Mouse (Mus musculus) limb, embryonic 14.5 days (tissue): ENCODE measurements around the gene Foxr1. TPM values are rescaled to one million over a fixed set of nuclear protein-coding genes. Genes with fewer than 3 reads are reported as not detected.

Experiments
- ATAC-seq: fragments of 200-750 bp; cut with Nextera tagmentation; 2 replicates; pipeline ENCODE4 v1.8.0; 2017; ENCODE audit warnings: low read depth, moderate number of reproducible peaks, moderate TSS enrichment; ENCODE audit not compliant: low FRiP score
- DNase-seq: peaks from one replicate; pipeline ENCODE4 v3.0.0-alpha.2; 2015; ENCODE audit warnings: low spot score
- H3K27ac ChIP-seq: fragments of 300-500 bp; sonication (generic); replicated peaks from 2 replicates; pipeline ENCODE4 v1.5.1; 2014; ENCODE audit warnings: low read depth, mild to moderate bottlenecking, low read length, moderate library complexity, mixed read lengths
- H3K27me3 ChIP-seq: fragments of 300-500 bp; sonication (generic); 2 replicates; pipeline ENCODE4 v1.6.1; 2014; ENCODE audit warnings: low read length, mixed read lengths; ENCODE audit not compliant: control insufficient read depth, insufficient read depth
- H3K36me3 ChIP-seq: fragments of 300-500 bp; sonication (generic); 2 replicates; pipeline ENCODE4 v1.6.1; 2014; ENCODE audit warnings: mild to moderate bottlenecking, low read length, moderate library complexity, mixed read lengths; ENCODE audit not compliant: control insufficient read depth, insufficient read depth
- H3K4me1 ChIP-seq: fragments of 300-500 bp; sonication (generic); 2 replicates; pipeline ENCODE4 v1.6.1; 2014; ENCODE audit warnings: antibody characterized with exemption, low read length, mixed read lengths; ENCODE audit not compliant: control insufficient read depth, insufficient read depth
- H3K4me2 ChIP-seq: fragments of 300-500 bp; sonication (generic); replicated peaks from 2 replicates; pipeline ENCODE4 v1.6.1; 2014; ENCODE audit warnings: low read depth, mild to moderate bottlenecking, low read length, moderate library complexity; ENCODE audit not compliant: severe bottlenecking
- H3K4me3 ChIP-seq: fragments of 300-500 bp; sonication (generic); replicated peaks from 2 replicates; pipeline ENCODE4 v1.5.1; 2014; ENCODE audit warnings: low read length
- H3K9ac ChIP-seq: fragments of 300-500 bp; sonication (generic); 2 replicates; pipeline ENCODE4 v1.6.1; 2014; ENCODE audit warnings: mild to moderate bottlenecking, low read depth, low read length, moderate library complexity; ENCODE audit not compliant: severe bottlenecking
- H3K9me3 ChIP-seq: fragments of 300-500 bp; sonication (generic); 2 replicates; pipeline ENCODE4 v1.6.1; 2016; ENCODE audit warnings: low read length; ENCODE audit not compliant: control insufficient read depth
- POLR2A ChIP-seq: fragments of 200-500 bp; IDR thresholded peaks from 2 replicates; pipeline ENCODE4 v1.8.0; 2012; ENCODE audit warnings: inconsistent platforms, mild to moderate bottlenecking, moderate library complexity, borderline replicate concordance; ENCODE audit not compliant: insufficient read depth, insufficient read length; ENCODE audit errors: extremely low read depth
- WGBS: fragments of 180-500 bp; shearing (Covaris S2); extraction: QIAGEN DNeasy Blood & Tissue Kit; methylation state at CpG from one replicate; pipeline ENCODE4 v1.1.7; 2014; 5-methylcytosine and 5-hydroxymethylcytosine counted together
- polyA plus RNA-seq, 2 experiments: library from polyadenylated mRNA; depleted of rRNA in 1 of 2; stranded (reverse) in 1 of 2; unstranded in 1 of 2; fragments of >200 nt; fragmentation: Nextera tagmentation in 1 of 2; extraction: Ambion mirVana in 1 of 2; gene quantifications; 2 replicates each; pipeline versions ENCODE4 v1.2.1 to v1.2.3; 2012 to 2014

The Foxr1 gene
- polyA plus RNA-seq (2012; rRNA removed), result not detected in 2 replicates
- not detected in 2 replicates for polyA plus RNA-seq (2014; fragmentation: Nextera tagmentation; extraction: Ambion mirVana)

GRCm38 (mm10) chr9:44440961-44441360, at the start of gene Foxr1:
Gene Foxr1 (minus strand): TSS chr9:44441136.
- H3K36me3 ChIP-seq, result no peaks in the 10 kb centered on the region
- no peaks in the 10 kb centered on the region for H3K27me3 ChIP-seq
- 81% methylated on average over 19 of the region's 19 CpGs for WGBS
- no peaks in the 10 kb centered on the region for H3K9me3 ChIP-seq
- no peak within 1 kb of the TSS for H3K4me3 ChIP-seq
- no peak for DNase-seq
- H3K4me1 ChIP-seq, result no peaks in the 10 kb centered on the region
- no peak within 1 kb of the TSS for H3K27ac ChIP-seq
- no peak within 1 kb of the TSS for H3K9ac ChIP-seq
- H3K4me2 ChIP-seq, result no peak within 1 kb of the TSS
- no peak for ATAC-seq
- no peak for TF ChIP-seq POLR2A

DNA sequence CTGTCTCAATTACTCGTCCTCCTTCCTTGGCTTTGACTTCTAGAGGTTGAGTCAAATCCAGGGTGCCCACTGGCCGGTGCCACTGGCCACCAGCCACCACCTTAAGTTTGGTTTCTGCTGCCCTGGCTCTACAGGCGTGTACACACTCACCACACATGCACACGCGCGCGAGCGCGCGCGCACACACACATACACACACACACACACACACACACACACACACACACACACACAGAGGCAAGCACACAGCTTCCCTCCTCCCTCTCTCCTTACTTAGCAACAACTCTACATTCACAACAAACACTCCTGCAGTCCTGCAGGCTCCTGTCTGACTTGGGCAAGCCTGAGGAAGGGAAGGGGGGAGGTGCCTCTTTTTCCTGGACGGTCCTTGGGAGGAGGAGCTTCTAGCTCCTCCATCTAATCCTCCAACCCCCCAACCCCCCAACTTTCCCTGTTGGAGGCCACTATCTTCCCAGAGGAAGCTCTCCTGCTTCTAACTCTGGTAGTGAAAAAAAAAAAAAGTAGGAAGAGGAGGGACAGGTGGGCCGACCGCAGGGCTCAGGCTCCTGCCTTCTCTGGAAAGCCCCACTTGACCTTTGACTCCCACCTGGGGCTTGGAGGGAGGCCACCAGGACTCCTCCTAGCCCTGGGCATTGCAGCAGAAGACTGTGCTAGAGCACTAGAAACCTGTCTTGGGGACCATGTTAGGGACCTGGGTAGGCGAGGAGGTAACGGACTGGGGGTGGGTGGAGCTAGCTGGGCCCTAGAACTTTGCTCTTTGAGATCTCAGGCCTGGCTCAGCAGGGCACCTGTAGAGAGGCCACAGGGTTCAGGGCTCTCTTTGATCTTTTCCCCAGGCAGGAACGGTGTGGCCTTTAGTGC, 49.4 kb upstream of the Foxr1 start:
- Histone ChIP-seq H3K36me3 (peaks cover 16% of the 10 kb centered on the region), H3K9me3 (no peaks in the 10 kb centered on the region), H3K4me3 (peak overlapping the region; percentile 97), H3K4me1 (peaks cover 100% of the 10 kb centered on the region), H3K9ac (peak overlapping the region; percentile 47), H3K27me3 (no peaks in the 10 kb centered on the region), H3K27ac (peak overlapping the region; percentile 83), H3K4me2 (peak overlapping the region; percentile 69)
- ATAC-seq (peak; percentile 23; the same call in 1 of the 2 replicates), DNase-seq (no peak)
- 15% methylated on average over 16 of the region's 17 CpGs for WGBS
- TF ChIP-seq POLR2A, result no peak

- WGBS, result 2% methylated on average over 17 of the region's 17 CpGs
- ATAC-seq (no peak), DNase-seq (no peak)
- H3K9ac ChIP-seq, result peak overlapping the region; percentile 47
- peaks cover 16% of the 10 kb centered on the region for H3K36me3 ChIP-seq
- H3K4me3 ChIP-seq, result peak overlapping the region; percentile 97
- peaks cover 98% of the 10 kb centered on the region for H3K4me1 ChIP-seq
- no peaks in the 10 kb centered on the region for H3K27me3 ChIP-seq
- TF ChIP-seq POLR2A, result no peak
- peak overlapping the region; percentile 83 for H3K27ac ChIP-seq
- H3K4me2 ChIP-seq, result peak overlapping the region; percentile 69
- no peaks in the 10 kb centered on the region for H3K9me3 ChIP-seq
Measured at GRCm38 (mm10) chr9:44489651-44490085, 48.7 kb upstream of the Foxr1 start.

- peaks cover 16% of the 10 kb centered on the region for H3K36me3 ChIP-seq
Measured at GRCm38 (mm10) chr9:44488855-44489381, 48.0 kb upstream of the Foxr1 start.

DNA sequence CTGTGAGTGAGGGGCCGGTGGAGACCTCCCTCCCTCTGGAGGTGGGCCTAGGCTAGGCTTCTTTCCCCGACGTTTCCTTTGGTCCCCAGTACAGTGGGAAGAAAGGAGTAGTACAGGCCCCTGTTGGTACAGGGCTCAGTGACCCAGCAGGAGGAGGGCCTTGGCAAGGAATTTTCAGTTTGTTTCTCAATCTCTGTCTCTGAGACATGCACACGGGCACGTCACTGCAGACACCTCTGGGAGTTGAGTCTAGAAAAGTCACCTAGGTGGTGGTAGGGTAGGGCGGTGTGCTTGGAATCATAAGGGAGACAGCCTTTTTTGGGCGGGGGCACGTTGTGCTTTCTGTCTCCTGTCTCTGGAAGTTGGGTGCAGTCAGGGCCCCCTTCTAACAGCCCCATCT, 47.5 kb upstream of the Foxr1 start:
- H3K27me3 ChIP-seq, result no peaks in the 10 kb centered on the region
- 17% methylated on average over 7 of the region's 8 CpGs for WGBS
- DNase-seq, result no peak
- peaks cover 91% of the 10 kb centered on the region for H3K4me1 ChIP-seq
- peaks cover 16% of the 10 kb centered on the region for H3K36me3 ChIP-seq
- peak overlapping the region; percentile 69 for H3K4me2 ChIP-seq
- no peaks in the 10 kb centered on the region for H3K9me3 ChIP-seq
- H3K27ac ChIP-seq, result peak overlapping the region; percentile 83
- H3K4me3 ChIP-seq, result peak overlapping the region; percentile 97
- ATAC-seq, result no peak
- H3K9ac ChIP-seq, result peak overlapping the region; percentile 31; the same call in 1 of the 2 replicates
- no peak for TF ChIP-seq POLR2A

More at GRCm38 (mm10) chr9:44488855-44489381, 48.0 kb upstream of the Foxr1 start:
- Histone ChIP-seq H3K4me3 (peak overlapping the region; percentile 97), H3K27ac (peak overlapping the region; percentile 83), H3K9me3 (no peaks in the 10 kb centered on the region), H3K4me2 (peak overlapping the region; percentile 69), H3K9ac (peak overlapping the region; percentile 47), H3K27me3 (no peaks in the 10 kb centered on the region), H3K4me1 (peaks cover 97% of the 10 kb centered on the region)
- no peak for TF ChIP-seq POLR2A
- 4% methylated on average over 5 of the region's 5 CpGs for WGBS
- peak; percentile 87 for DNase-seq
- ATAC-seq, result peak; percentile 56
